Comparison of ENCODE assay signal across 23 mouse cellular contexts in the genomic region with DNA sequence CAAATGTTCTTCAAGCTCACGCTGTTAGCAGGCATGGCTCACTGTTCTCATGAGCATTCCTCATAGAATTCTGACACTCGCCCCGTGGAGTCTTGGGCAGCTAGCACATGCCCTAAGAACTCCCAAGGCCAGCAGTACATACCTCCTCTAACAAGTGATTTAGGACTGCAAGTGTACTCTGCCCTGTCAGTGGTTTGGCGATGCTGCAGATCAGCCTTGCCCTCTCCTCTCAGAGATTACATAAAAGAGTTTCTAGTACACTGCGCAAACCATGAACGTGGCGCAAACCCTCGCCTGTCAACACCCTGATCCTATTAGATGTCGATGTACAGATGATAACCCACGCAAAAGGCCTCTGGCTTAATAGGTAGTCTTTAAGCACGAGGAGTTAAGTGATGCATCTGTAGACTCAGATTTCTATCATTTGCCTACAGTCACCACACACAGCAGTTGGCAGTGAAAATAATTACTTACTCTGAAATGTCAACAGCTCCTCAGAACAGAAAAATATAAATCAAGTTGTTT. TPM values are rescaled to one million over a fixed set of nuclear protein-coding genes. Genes with fewer than 3 reads are reported as not detected.
DNase-seq lines count a peak whose midpoint lies in the region; ATAC-seq and TF ChIP-seq lines count a peak whose summit lies in the region.
"Had no signal": no experiment of that assay in that cellular context is flagged by ENCODE, and none has a peak within 500 bp of the region (broad histone marks: within the 10 kb centered on the region; RNA-seq: fewer than 3 reads in every experiment).

No protein-coding gene starts in this region.

- intact Hi-C loops in gastrocnemius, adult 2 months (cut with DNase I), result no loop called here
- intact Hi-C loops in gastrocnemius, postnatal 36 days (cut with DNase I), result no loop called here

- no peak overlapping the region for H3K4me3 ChIP-seq in gastrocnemius, adult 2 months
- H3K4me3 ChIP-seq in midbrain, embryonic 15.5 days, result no peak overlapping the region
- no peak overlapping the region for H3K4me3 ChIP-seq in midbrain, embryonic 11.5 days (ENCODE audit: low read depth, low read length)
- no peak overlapping the region for H3K4me3 ChIP-seq in embryonic facial prominence, embryonic 15.5 days (replicated peaks)
- H3K4me3 ChIP-seq: erythroblast, embryonic 14.5 days; heart, embryonic 13.5 days; hindbrain, embryonic 10.5 days; kidney, embryonic 15.5 days; left cerebral cortex, adult 2 months; limb, embryonic 12.5 days; midbrain, embryonic 12.5 days; neural tube, embryonic 12.5 days had no signal

- DNase-seq in gastrocnemius, adult 2 months, result peak; percentile 29
- no peak for DNase-seq in gastrocnemius, postnatal 36 days
- DNase-seq in midbrain, embryonic 11.5 days (ENCODE audit: low spot score, missing footprints), result no peak
- DNase-seq in kidney, postnatal 14 days, result no peak
- no peak for DNase-seq in natural killer cell, adult 2 months (ENCODE audit: low spot score in 2 of 2)
- DNase-seq: cerebellum, adult 18-20 months; gastrocnemius, postnatal 10 days; liver, postnatal 0 days; right cerebral cortex, postnatal 25 days; thymus, adult 2 months had no signal

- ATAC-seq in midbrain, embryonic 15.5 days (replicated peaks), result no peak
- ATAC-seq in midbrain, embryonic 11.5 days (ENCODE audit: low FRiP score), result no peak
- no peak for ATAC-seq in embryonic facial prominence, embryonic 15.5 days (ENCODE audit: insufficient number of reproducible peaks, low FRiP score, low TSS enrichment, low read depth)
- ATAC-seq: liver, postnatal 0 days had no signal

- 67% methylated on average over 11 of the region's 11 CpGs for WGBS in midbrain, embryonic 15.5 days
- WGBS in midbrain, embryonic 11.5 days, result 89% methylated on average over 11 of the region's 11 CpGs
- 31% methylated on average over 11 of the region's 11 CpGs for WGBS in embryonic facial prominence, embryonic 15.5 days

- no peak for TF ChIP-seq CTCF in gastrocnemius, adult 2 months (IDR thresholded peaks at IDR 0.05)

- H3K9ac ChIP-seq in midbrain, embryonic 15.5 days, result no peak overlapping the region
- H3K9ac ChIP-seq in midbrain, embryonic 11.5 days (ENCODE audit: low read length), result no peak overlapping the region
- no peak overlapping the region for H3K9ac ChIP-seq in embryonic facial prominence, embryonic 15.5 days
- H3K9ac ChIP-seq: heart, embryonic 13.5 days; kidney, embryonic 15.5 days; limb, embryonic 12.5 days; liver, postnatal 0 days; midbrain, embryonic 12.5 days; neural tube, embryonic 12.5 days had no signal

- no peaks in the 10 kb centered on the region for H3K27me3 ChIP-seq in midbrain, embryonic 15.5 days (replicated peaks)
- no peaks in the 10 kb centered on the region for H3K27me3 ChIP-seq in midbrain, embryonic 11.5 days (ENCODE audit: control insufficient read depth, insufficient read depth, low read length)
- H3K27me3 ChIP-seq in embryonic facial prominence, embryonic 15.5 days, result no peaks in the 10 kb centered on the region
- H3K27me3 ChIP-seq: kidney, embryonic 15.5 days; limb, embryonic 12.5 days; midbrain, embryonic 12.5 days; neural tube, embryonic 12.5 days had no signal

- no peak overlapping the region for H3K4me2 ChIP-seq in midbrain, embryonic 15.5 days
- no peak overlapping the region for H3K4me2 ChIP-seq in midbrain, embryonic 11.5 days
- no peak overlapping the region for H3K4me2 ChIP-seq in embryonic facial prominence, embryonic 15.5 days (replicated peaks)
- H3K4me2 ChIP-seq: heart, embryonic 13.5 days; kidney, embryonic 15.5 days; limb, embryonic 12.5 days; midbrain, embryonic 12.5 days; neural tube, embryonic 12.5 days had no signal

- no peaks in the 10 kb centered on the region for H3K36me3 ChIP-seq in midbrain, embryonic 15.5 days (replicated peaks)
- H3K36me3 ChIP-seq in midbrain, embryonic 11.5 days (ENCODE audit: control insufficient read depth, insufficient read depth, low read length), result no peaks in the 10 kb centered on the region
- peaks cover 3% of the 10 kb centered on the region; the same call in 1 of the 2 replicates for H3K36me3 ChIP-seq in embryonic facial prominence, embryonic 15.5 days
- H3K36me3 ChIP-seq: heart, embryonic 13.5 days; hindbrain, embryonic 10.5 days; kidney, embryonic 15.5 days; limb, embryonic 12.5 days; midbrain, embryonic 12.5 days; neural tube, embryonic 12.5 days had no signal

- H3K27ac ChIP-seq in gastrocnemius, adult 2 months, result peak overlapping the region; percentile 74
- H3K27ac ChIP-seq in midbrain, embryonic 15.5 days, result 0 out of 2 replicates have a peak overlapping the region, but pooled peaks have one; percentile 9
- H3K27ac ChIP-seq in midbrain, embryonic 11.5 days (ENCODE audit: low read depth, low read length), result no peak overlapping the region
- peak overlapping the region; percentile 91 for H3K27ac ChIP-seq in embryonic facial prominence, embryonic 15.5 days (replicated peaks)
- H3K27ac ChIP-seq: heart, embryonic 13.5 days; kidney, embryonic 15.5 days; left cerebral cortex, adult 2 months; limb, embryonic 12.5 days; neural tube, embryonic 12.5 days had no signal

- peaks cover 26% of the 10 kb centered on the region for H3K4me1 ChIP-seq in midbrain, embryonic 15.5 days
- H3K4me1 ChIP-seq in midbrain, embryonic 11.5 days (ENCODE audit: control insufficient read depth, insufficient read depth, low read length), result peaks cover 11% of the 10 kb centered on the region
- H3K4me1 ChIP-seq in embryonic facial prominence, embryonic 15.5 days, result peaks cover 31% of the 10 kb centered on the region
- H3K4me1 ChIP-seq: kidney, embryonic 15.5 days; neural tube, embryonic 12.5 days had no signal

- H3K9me3 ChIP-seq in midbrain, embryonic 15.5 days, result no peaks in the 10 kb centered on the region
- no peaks in the 10 kb centered on the region for H3K9me3 ChIP-seq in midbrain, embryonic 11.5 days (ENCODE audit: control insufficient read depth, low read length)
- H3K9me3 ChIP-seq in embryonic facial prominence, embryonic 15.5 days (replicated peaks), result no peaks in the 10 kb centered on the region
- H3K9me3 ChIP-seq: heart, embryonic 13.5 days; hindbrain, embryonic 10.5 days; kidney, embryonic 15.5 days; limb, embryonic 12.5 days; midbrain, embryonic 12.5 days; neural tube, embryonic 12.5 days had no signal

RNA-seq across cellular contexts. Expression of a gene that starts 11.9 kb away (rescaled TPM):
- total RNA-seq in gastrocnemius, adult 2 months (2021), result 10 to 100 TPM; 20.3 to 37.6 TPM
- total RNA-seq in gastrocnemius, postnatal 36 days (2021), result 10 to 100 TPM; 19.0 to 24.8 TPM
- 0.28 and 0.37 TPM in 2 replicates for polyA plus RNA-seq in midbrain, embryonic 15.5 days (2015; fragmentation: Nextera tagmentation; extraction: Ambion mirVana)
- 5.8 and 6.2 TPM in 2 replicates for polyA plus RNA-seq in midbrain, embryonic 11.5 days (2014; fragmentation: Nextera tagmentation; extraction: Ambion mirVana)
- 0.61 and 0.98 TPM in 2 replicates for polyA plus RNA-seq in embryonic facial prominence, embryonic 15.5 days (2015; fragmentation: Nextera tagmentation; extraction: Ambion mirVana)
- total RNA-seq: layer of hippocampus, adult 18-20 months; left cerebral cortex, adult 2 months had no signal
- polyA plus RNA-seq: intestine, embryonic 14.5 days; stomach, embryonic 14.5 days had no signal
